Mouse (Mus musculus) megakaryocyte, embryonic 14.5 days (primary cell): Measurements from ENCODE around the gene Bri3bp.

Source experiments
- FLI1 ChIP-seq: IDR thresholded peaks from 2 replicates; pipeline ENCODE4 v1.6.1; 2012; ENCODE audit warnings: low read length, inconsistent platforms, mixed read lengths
- GATA1 ChIP-seq: IDR thresholded peaks from 3 replicates; pipeline ENCODE4 v1.6.1; 2012; ENCODE audit warnings: mixed read lengths, low read length, inconsistent platforms, borderline replicate concordance

GRCm38 (mm10) chr5:125488116-125488455 lies 46.7 kb downstream of the Bri3bp start:
- TF ChIP-seq GATA1 (no peak), FLI1 (no peak)
